Mouse (Mus musculus) hematopoietic stem cell, adult 5-6 weeks (primary cell): ENCODE data around the gene Clcn7. TPM values are rescaled to one million over a fixed set of nuclear protein-coding genes. Genes with fewer than 3 reads are reported as not detected.
"Not testable (repeated sequence)": the region's sequence is repeated elsewhere in the genome, so short reads cannot be mapped to it uniquely, and the experiment has no call there.

Source experiments
- ATAC-seq, 2 experiments: fragments of 125-278 bp in 1 of 2; replicated peaks in 1 of 2; 2 replicates each; pipeline ENCODE4 v1.8.0; 2016 to 2017; ENCODE audit warnings: inconsistent platforms in 2 of 2, mild to moderate bottlenecking in 2 of 2, moderate number of reproducible peaks in 2 of 2, low read depth in 1 of 2, moderate TSS enrichment in 1 of 2; ENCODE audit not compliant: low FRiP score in 2 of 2, poor library complexity in 2 of 2, severe bottlenecking in 2 of 2, insufficient read depth in 1 of 2, low TSS enrichment in 1 of 2
- total RNA-seq: library from RNA; stranded (forward); fragments of 172-1452, 232-1000 nt; gene quantifications from 2 replicates; pipeline ENCODE4 v1.2.3, GENCODE M21; 2017

Gene Clcn7
- total RNA-seq, 1 experiment from 2014 or later: 7.7 TPM

- no peak for ATAC-seq
These were observed 12.8 kb upstream of the Clcn7 start, which contains the start of gene Ptx4 for GRCm38 (mm10) chr17:25120406-25120805. Gene Ptx4, plus strand, starts transcription at chr17:25120760.

- no peak for ATAC-seq
These were observed 9.2 kb upstream of the Clcn7 start for GRCm38 (mm10) chr17:25123979-25124378.

DNA sequence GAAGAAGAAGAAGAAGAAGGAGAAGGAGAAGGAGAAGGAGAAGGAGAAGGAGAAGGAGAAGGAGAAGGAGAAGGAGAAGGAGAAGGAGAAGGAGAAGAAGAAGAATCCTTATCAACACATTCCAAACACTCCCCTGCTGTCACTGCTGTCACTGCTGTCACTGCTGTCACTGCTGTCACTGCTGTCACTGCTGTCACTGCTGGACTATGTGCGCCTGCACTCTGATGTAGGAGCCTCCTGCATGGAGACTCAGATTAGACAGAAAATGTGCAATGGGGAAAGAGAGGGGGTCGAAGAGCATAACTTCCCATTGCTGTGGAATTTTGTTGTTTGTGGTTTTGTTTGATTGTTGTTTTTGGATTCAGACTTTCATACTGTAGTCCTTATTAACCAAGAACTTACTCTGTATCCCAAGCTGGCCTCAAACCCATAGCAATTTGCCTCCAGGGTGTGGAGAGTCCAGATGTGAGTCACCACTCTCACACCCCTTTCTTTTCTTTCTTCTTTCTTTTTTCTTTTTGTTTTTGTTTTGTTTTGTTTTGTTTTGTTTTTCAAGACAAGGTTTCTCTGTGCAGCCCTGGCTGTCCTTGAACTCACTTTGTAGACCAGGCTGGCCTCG lies 7.6 kb upstream of the Clcn7 start:
- not testable (repeated sequence) for ATAC-seq

DNA sequence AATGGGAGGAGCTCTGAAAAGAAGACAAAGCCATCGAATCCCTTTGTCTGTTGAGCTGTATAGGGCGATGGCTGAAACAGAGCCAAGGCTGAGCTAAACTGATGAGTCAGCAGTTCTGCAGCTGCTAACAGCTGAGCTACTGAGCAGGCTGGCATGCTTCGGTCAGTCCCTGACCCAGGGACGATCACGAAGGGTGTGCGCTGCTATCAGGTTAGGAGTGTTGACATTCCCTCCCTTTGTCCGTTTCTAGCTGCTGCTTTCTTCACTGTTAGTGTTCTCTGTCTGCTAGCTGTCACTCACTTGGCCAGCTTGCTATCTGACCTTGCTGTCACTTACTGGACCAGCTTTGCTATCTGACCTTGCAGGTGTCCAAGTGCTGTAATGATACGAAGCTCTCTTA lies 6.1 kb upstream of the Clcn7 start:
- ATAC-seq: peak; percentile 21 to 27; a peak in 2 of 4 replicates

- no peak for ATAC-seq
These were observed 5.5 kb upstream of the Clcn7 start for GRCm38 (mm10) chr17:25127681-25128080.

DNA sequence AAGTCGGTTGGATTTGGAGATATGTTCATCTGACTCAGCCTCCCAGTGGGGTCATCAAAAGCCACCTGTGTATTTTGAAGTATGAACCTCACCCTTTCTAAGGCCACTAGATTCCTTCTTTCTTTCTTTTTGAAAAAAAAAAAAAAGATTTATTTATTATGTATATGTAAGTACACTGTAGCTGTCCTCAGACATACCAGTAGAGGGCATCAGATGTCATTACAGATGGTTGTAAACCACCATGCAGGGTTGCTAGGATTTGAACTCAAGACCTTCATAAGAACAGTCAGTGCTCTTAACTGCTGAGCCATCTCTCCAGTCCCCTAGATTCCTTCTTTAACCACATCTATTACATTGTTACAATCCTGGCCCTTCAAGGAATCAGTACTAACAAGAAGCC lies 3.1 kb upstream of the Clcn7 start:
- ATAC-seq: no peak

GRCm38 (mm10) chr17:25135622-25136021 lies 2.4 kb downstream of the Clcn7 start:
- no peak for ATAC-seq

- no peak for ATAC-seq
These were observed 5.6 kb downstream of the Clcn7 start for GRCm38 (mm10) chr17:25138803-25139202.

GRCm38 (mm10) chr17:25139960-25140359 lies 6.8 kb downstream of the Clcn7 start:
- no peak for ATAC-seq

- no peak for ATAC-seq
These were observed 29.0 kb downstream of the Clcn7 start, which contains the start of gene Ccdc154 for GRCm38 (mm10) chr17:25162161-25162560. Gene Ccdc154, plus strand, starts transcription at chr17:25162461.

- ATAC-seq: no peak
These were observed 30.2 kb downstream of the Clcn7 start for GRCm38 (mm10) chr17:25163387-25163786.

GRCm38 (mm10) chr17:25164770-25165169 lies 31.6 kb downstream of the Clcn7 start:
- ATAC-seq: no peak

DNA sequence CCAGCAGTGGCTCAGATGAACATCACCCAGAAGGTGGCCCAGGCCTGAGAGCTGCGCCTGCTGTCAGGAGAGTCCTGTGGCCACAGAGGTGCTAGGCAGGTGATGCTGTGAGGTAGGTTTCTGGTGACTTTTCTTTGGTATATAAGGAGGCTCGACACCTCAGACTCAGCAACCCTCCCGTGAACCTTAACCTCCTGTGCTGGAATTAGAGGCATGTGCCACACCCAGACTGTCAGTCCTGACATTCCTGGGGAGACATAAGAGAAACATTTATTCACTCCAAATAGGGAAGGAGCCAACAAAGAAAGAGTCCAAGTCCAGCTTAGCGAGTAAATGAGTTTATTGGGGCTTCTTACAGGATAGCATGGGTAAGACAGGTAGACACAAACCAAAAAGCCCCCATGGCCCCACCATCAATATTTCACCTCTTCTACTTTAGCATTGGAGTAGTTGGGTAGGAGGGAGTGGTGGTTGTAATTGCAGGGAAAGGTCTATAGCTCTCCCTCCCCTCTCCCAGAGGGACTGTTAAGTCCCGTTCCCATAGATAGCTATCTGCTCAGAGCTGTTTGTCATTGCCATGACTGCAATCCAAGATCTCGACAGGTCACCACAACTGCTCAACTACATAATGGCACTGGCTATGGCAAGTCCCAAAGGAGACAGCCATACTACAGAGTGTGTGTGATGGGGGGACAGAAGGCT lies 32.9 kb downstream of the Clcn7 start:
- no peak for ATAC-seq

DNA sequence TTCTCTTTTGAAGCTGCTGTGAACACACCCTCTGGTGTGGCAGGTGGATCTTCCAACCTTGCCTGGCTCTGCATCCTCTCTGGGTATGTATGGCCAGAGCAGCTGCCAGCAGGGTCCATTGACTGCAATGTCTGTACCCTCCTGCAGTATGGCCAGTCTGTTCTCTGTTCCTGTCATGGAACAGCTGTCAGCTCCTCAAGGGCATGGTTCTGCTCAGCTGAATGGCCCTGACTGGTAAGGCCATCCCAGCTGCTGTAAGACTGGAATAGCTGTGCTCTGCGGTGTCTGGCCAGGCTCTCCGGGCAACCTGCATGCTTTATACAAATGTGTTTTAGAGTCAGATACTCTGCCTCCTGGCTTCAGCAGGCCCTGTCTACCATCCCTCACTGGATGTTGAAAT lies 36.5 kb downstream of the Clcn7 start:
- ATAC-seq: no peak

DNA sequence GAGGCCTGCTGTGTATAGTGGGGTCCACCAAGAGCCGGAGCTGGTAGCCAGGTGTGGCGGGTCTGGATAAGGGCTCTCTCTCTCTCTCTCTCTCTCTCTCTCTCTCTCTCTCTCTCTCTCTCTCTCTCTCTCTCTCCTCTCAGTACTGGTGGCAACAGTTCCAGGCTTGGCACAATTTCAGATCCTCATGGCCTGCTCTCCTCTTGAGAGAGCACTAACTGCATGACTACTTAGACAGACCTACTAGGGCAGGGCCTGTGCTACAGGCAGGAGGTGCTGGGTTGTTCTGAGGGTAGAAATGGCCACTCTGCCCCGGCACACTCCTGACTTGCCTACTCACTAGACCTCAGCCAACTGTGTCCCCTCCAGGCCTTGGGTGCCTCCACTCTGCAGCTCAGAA lies 39.4 kb downstream of the Clcn7 start:
- no peak for ATAC-seq

GRCm38 (mm10) chr17:25175411-25175810 lies 42.2 kb downstream of the Clcn7 start, which contains the start of gene Gm38655:
Gene Gm38655, minus strand, starts transcription at chr17:25175471.
- ATAC-seq: no peak

DNA sequence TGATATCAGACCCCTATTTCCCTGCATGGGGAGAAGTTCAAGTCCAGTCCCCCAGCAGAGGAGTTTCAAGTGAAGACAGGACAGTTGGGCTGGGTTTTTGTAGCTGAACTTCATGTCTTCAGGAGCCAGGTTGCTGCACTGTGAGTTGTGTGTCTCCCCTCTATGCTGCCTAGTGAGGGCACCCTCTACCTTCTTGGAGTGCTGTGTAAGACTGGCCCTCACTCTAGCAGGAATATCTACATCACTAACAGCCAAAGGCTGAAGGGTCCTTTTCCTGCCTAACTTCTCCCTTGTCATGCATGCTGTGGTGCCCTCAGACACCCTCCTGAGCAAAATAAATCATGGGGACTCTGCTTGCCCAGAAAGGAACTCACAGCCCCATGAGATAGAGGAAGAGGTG lies 50.0 kb downstream of the Clcn7 start:
- peak; percentile 17 to 19; a peak in 1 of 4 replicates for ATAC-seq

- peak; percentile 83 to 91 for ATAC-seq
These were observed 51.0 kb downstream of the Clcn7 start, which contains the start of gene BC003965 for GRCm38 (mm10) chr17:25184129-25184691. Gene BC003965, plus strand, starts transcription at chr17:25184554.
